Comparison of ENCODE assay signal across 9 mouse cellular contexts in genomic region chr7:44501563-44502115, GRCm38 (mm10). TPM values are rescaled to one million over a fixed set of nuclear protein-coding genes. Genes with fewer than 3 reads are reported as not detected.
DNase-seq lines count a peak whose midpoint lies in the region; ATAC-seq and TF ChIP-seq lines count a peak whose summit lies in the region.
"Had no signal": no experiment of that assay in that cellular context is flagged by ENCODE, and none has a peak within 500 bp of the region (broad histone marks: within the 10 kb centered on the region; RNA-seq: fewer than 3 reads in every experiment).

No protein-coding gene starts in this region.

- no peak for ATAC-seq in cerebellum, adult (ENCODE audit: insufficient number of reproducible peaks, low FRiP score, low TSS enrichment)

- DNase-seq in cerebellum, adult 11-12 months, result peak; percentile 64
- DNase-seq in ES-CJ7 (ENCODE audit: low read depth, low spot score), result peak; percentile 82
- peak; percentile 69 for DNase-seq in cerebellum, adult 9-11 months
- peak; percentile 59 to 73 for DNase-seq in frontal cortex, postnatal 25 days (ENCODE audit: low spot score in 2 of 2)
- DNase-seq in layer of hippocampus, adult 2 months (ENCODE audit: low spot score in 2 of 2), result peak; percentile 67 to 85
- peak; percentile 45 to 79 for DNase-seq in lung, postnatal 4 days
- peak; percentile 83 for DNase-seq in right cerebral cortex, postnatal 4 days

- no peak overlapping the region for H3K27ac ChIP-seq in layer of hippocampus, adult 2 months
- H3K27ac ChIP-seq: liver, embryonic 15.5 days had no signal

- TF ChIP-seq CTCF in layer of hippocampus, adult 2 months (conservative IDR thresholded peaks at IDR 0.05), result peak; percentile 76

- H3K4me3 ChIP-seq in layer of hippocampus, adult 2 months, result no peak overlapping the region
- H3K4me3 ChIP-seq: liver, embryonic 15.5 days had no signal

RNA-seq across cellular contexts. Expression of gene Fam71e1, which starts 5.3 kb away (rescaled TPM):
- total RNA-seq in layer of hippocampus, adult 2 months (2021), result 10 to 100 TPM; 19.3 to 23.4 TPM

RNA-seq across cellular contexts. Expression of gene Emc10, which starts 5.3 kb away (rescaled TPM):
- total RNA-seq in layer of hippocampus, adult 2 months (2021), result 100 to 1,000 TPM; 210 to 220 TPM

RNA-seq across cellular contexts. Expression of gene Mybpc2, which starts 22.8 kb away (rescaled TPM):
- total RNA-seq in layer of hippocampus, adult 2 months (2021), result not detected

RNA-seq across cellular contexts. Expression of gene Spib, which starts 30.2 kb away (rescaled TPM):
- under 1 TPM; 0.12 to 0.13 TPM for total RNA-seq in layer of hippocampus, adult 2 months (2021)

RNA-seq across cellular contexts. Expression of gene Josd2, which starts 33.9 kb away (rescaled TPM):
- 10 to 100 TPM; 91.3 to 92.0 TPM for total RNA-seq in layer of hippocampus, adult 2 months (2021)
